Mouse (Mus musculus) right cerebral cortex, postnatal 10 days (tissue): Measurements from ENCODE around the gene Nob1.

ENCODE experiments used
- DNase-seq, 2 experiments: peaks; one replicate each; pipeline ENCODE4 v3.0.0; 2021; ENCODE audit warnings: low spot score in 2 of 2

Gene Nob1

GRCm38 (mm10) chr8:107386171-107386570 is 38.7 kb downstream of the Nob1 start:
- DNase-seq = no peak

- DNase-seq = no peak
These were observed 39.8 kb downstream of the Nob1 start for GRCm38 (mm10) chr8:107385063-107385462.

GRCm38 (mm10) chr8:107384651-107385050 is 40.2 kb downstream of the Nob1 start:
- no peak for DNase-seq

- DNase-seq = no peak
These were observed 42.0 kb downstream of the Nob1 start for GRCm38 (mm10) chr8:107382898-107383297.

- no peak for DNase-seq
These were observed 43.2 kb downstream of the Nob1 start for GRCm38 (mm10) chr8:107381666-107382065.

- no peak for DNase-seq
These were observed 44.1 kb downstream of the Nob1 start for GRCm38 (mm10) chr8:107380734-107381133.

GRCm38 (mm10) chr8:107377346-107377745 is 47.5 kb downstream of the Nob1 start:
- no peak for DNase-seq

- no peak for DNase-seq
These were observed 54.5 kb downstream of the Nob1 start for GRCm38 (mm10) chr8:107370311-107370710.
